Mouse (Mus musculus): ENCODE measurements around the gene Mcub. TPM values are rescaled to one million over a fixed set of nuclear protein-coding genes. Genes with fewer than 3 reads are reported as not detected.
A peak's percentile ranks its signal among the peaks of the same experiment; 100 is the strongest.

The Mcub gene
- polyA plus RNA-seq, 1 experiment from 2014 or later: 2.8 TPM

GRCm38 (mm10) chr3:129984797-129985196 is 14.8 kb upstream of the Mcub start:
- no peak overlapping the region for H3K27ac ChIP-seq (ENCODE audit: low read length)
- no peaks in the 10 kb centered on the region for H3K4me1 ChIP-seq (ENCODE audit: insufficient read depth, low read length)
- H3K9ac ChIP-seq (replicated peaks; ENCODE audit: low read length): no peak overlapping the region
- H3K27me3 ChIP-seq (ENCODE audit: insufficient read depth, low read length): no peaks in the 10 kb centered on the region
- no peak for ATAC-seq (ENCODE audit: low FRiP score, low TSS enrichment)
- no peak overlapping the region for H3K4me2 ChIP-seq (replicated peaks; ENCODE audit: low read depth, low read length)
- peaks cover 74% of the 10 kb centered on the region for H3K36me3 ChIP-seq (ENCODE audit: insufficient read depth, low read length)
- no peaks in the 10 kb centered on the region for H3K9me3 ChIP-seq (ENCODE audit: low read length)
- 94% methylated on average over 5 of the region's 5 CpGs for WGBS
- H3K4me3 ChIP-seq (ENCODE audit: low read length): no peak overlapping the region

DNA sequence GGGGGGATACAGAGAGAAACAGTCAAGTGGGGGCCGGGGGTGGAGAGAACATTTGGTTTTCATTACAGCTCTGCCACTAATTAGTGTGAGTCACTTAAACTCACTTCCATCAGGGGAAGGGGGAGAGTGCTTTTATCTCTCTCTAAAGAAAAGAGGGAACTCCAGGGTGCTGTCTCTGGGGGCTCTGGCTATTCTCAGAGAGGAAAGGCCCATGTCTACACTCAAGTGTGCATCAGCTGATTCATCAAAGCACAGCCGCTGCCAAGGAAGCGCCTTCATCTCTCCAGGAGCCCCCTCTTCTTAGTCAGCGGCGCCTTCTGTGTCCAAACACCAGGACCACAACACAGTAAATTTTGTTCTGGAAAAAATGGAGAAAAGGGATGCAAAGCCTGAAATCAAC is 12.3 kb upstream of the Mcub start:
- Histone ChIP-seq H3K9me3 (ENCODE audit: low read length) (no peaks in the 10 kb centered on the region), H3K4me3 (ENCODE audit: low read length) (no peak overlapping the region), H3K4me1 (ENCODE audit: insufficient read depth, low read length) (no peaks in the 10 kb centered on the region), H3K27ac (ENCODE audit: low read length) (no peak overlapping the region), H3K27me3 (ENCODE audit: insufficient read depth, low read length) (no peaks in the 10 kb centered on the region), H3K9ac (replicated peaks; ENCODE audit: low read length) (no peak overlapping the region), H3K36me3 (ENCODE audit: insufficient read depth, low read length) (peaks cover 49% of the 10 kb centered on the region), H3K4me2 (replicated peaks; ENCODE audit: low read depth, low read length) (no peak overlapping the region)
- no peak for ATAC-seq (ENCODE audit: low FRiP score, low TSS enrichment)
- 58% methylated on average over 5 of the region's 5 CpGs for WGBS

DNA sequence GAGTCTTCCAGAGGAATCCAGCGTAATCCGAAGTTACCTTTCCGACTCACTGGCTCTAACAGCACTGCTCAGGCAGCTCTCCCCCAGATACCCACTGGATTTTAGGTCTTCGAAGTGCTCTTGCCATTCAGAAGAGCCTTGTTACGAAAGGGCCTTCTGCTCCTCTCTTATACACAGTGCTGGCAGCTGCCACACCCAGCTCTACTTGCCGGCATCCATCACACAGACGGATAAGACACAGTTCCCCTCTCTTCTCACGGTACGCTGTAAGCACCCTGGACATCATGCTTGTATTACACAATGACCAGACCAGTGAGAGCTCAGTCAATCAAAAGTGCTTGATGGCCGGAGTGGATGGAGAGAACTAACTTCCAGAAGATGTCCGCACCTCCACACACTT is 11.8 kb upstream of the Mcub start:
- Histone ChIP-seq H3K9me3 (ENCODE audit: low read length) (no peaks in the 10 kb centered on the region), H3K36me3 (ENCODE audit: insufficient read depth, low read length) (peaks cover 44% of the 10 kb centered on the region), H3K4me1 (ENCODE audit: insufficient read depth, low read length) (no peaks in the 10 kb centered on the region), H3K27me3 (ENCODE audit: insufficient read depth, low read length) (no peaks in the 10 kb centered on the region), H3K4me3 (ENCODE audit: low read length) (no peak overlapping the region), H3K9ac (replicated peaks; ENCODE audit: low read length) (no peak overlapping the region), H3K27ac (ENCODE audit: low read length) (no peak overlapping the region), H3K4me2 (replicated peaks; ENCODE audit: low read depth, low read length) (no peak overlapping the region)
- ATAC-seq (ENCODE audit: low FRiP score, low TSS enrichment): no peak
- WGBS: 88% methylated on average over 11 of the region's 11 CpGs

- Histone ChIP-seq H3K4me3 (ENCODE audit: low read length) (no peak overlapping the region), H3K27me3 (ENCODE audit: insufficient read depth, low read length) (no peaks in the 10 kb centered on the region), H3K27ac (ENCODE audit: low read length) (no peak overlapping the region), H3K4me2 (replicated peaks; ENCODE audit: low read depth, low read length) (no peak overlapping the region), H3K4me1 (ENCODE audit: insufficient read depth, low read length) (no peaks in the 10 kb centered on the region), H3K36me3 (ENCODE audit: insufficient read depth, low read length) (peaks cover 26% of the 10 kb centered on the region), H3K9me3 (ENCODE audit: low read length) (no peaks in the 10 kb centered on the region), H3K9ac (replicated peaks; ENCODE audit: low read length) (no peak overlapping the region)
- 22% methylated on average over 6 of the region's 6 CpGs for WGBS
- no peak for ATAC-seq (ENCODE audit: low FRiP score, low TSS enrichment)
Measured at GRCm38 (mm10) chr3:129979510-129979909, 9.5 kb upstream of the Mcub start.

DNA sequence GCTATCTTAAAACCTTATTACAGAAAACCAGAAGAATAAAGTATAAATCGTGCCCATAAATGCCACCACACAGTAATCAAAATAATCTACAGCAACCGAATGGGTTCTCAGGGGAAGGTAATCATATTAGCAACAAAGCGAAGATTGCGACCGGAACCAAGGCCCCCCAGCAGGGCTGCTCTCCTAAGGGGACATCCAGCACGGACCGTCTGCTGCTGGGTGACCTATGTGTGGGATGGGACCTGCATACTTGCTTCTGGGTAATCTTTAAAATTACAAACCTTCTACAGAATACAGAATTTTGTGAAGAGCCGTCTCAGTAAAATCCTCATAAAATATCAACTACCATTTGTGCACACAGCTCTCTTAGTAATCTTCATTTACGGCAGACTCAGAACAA is 8.7 kb upstream of the Mcub start:
- ATAC-seq (ENCODE audit: low FRiP score, low TSS enrichment): no peak
- peaks cover 20% of the 10 kb centered on the region for H3K36me3 ChIP-seq (ENCODE audit: insufficient read depth, low read length)
- no peak overlapping the region for H3K4me3 ChIP-seq (ENCODE audit: low read length)
- H3K9me3 ChIP-seq (ENCODE audit: low read length): no peaks in the 10 kb centered on the region
- WGBS: 75% methylated on average over 9 of the region's 9 CpGs
- no peaks in the 10 kb centered on the region for H3K27me3 ChIP-seq (ENCODE audit: insufficient read depth, low read length)
- no peak overlapping the region for H3K9ac ChIP-seq (replicated peaks; ENCODE audit: low read length)
- H3K4me2 ChIP-seq (replicated peaks; ENCODE audit: low read depth, low read length): no peak overlapping the region
- no peak overlapping the region for H3K27ac ChIP-seq (ENCODE audit: low read length)
- no peaks in the 10 kb centered on the region for H3K4me1 ChIP-seq (ENCODE audit: insufficient read depth, low read length)

DNA sequence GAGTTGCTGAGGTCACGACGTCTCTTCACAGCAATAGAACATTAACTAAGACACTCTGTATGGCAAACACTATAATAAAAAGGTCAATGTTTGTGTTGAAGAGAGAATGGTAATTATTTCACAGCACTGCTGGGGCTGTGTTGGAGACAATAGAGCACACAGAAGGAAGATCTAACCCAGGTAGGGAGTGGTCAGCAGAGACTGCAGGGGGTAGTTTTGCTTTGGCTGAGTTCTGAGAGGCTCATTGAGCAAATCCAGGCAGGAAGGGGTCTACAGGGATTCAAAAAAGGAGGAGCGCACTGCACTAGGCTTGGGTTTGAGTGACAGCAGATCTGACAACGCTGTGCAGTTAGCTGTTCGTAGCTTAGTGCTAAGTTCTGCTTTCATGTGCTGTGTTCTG is 6.3 kb upstream of the Mcub start:
- H3K4me2 ChIP-seq (replicated peaks; ENCODE audit: low read depth, low read length): no peak overlapping the region
- no peak overlapping the region for H3K4me3 ChIP-seq (ENCODE audit: low read length)
- no peaks in the 10 kb centered on the region for H3K36me3 ChIP-seq (ENCODE audit: insufficient read depth, low read length)
- H3K27me3 ChIP-seq (ENCODE audit: insufficient read depth, low read length): peaks cover 4% of the 10 kb centered on the region; the same call in 1 of the 2 replicates
- no peak for ATAC-seq (ENCODE audit: low FRiP score, low TSS enrichment)
- H3K27ac ChIP-seq (ENCODE audit: low read length): no peak overlapping the region
- no peaks in the 10 kb centered on the region for H3K9me3 ChIP-seq (ENCODE audit: low read length)
- H3K9ac ChIP-seq (replicated peaks; ENCODE audit: low read length): no peak overlapping the region
- no peaks in the 10 kb centered on the region for H3K4me1 ChIP-seq (ENCODE audit: insufficient read depth, low read length)
- 92% methylated on average over 5 of the region's 5 CpGs for WGBS

- H3K27ac ChIP-seq (ENCODE audit: low read length): no peak overlapping the region
- peak overlapping the region; percentile 61; the same call in 1 of the 2 replicates for H3K9ac ChIP-seq (replicated peaks; ENCODE audit: low read length)
- 9% methylated on average over 19 of the region's 19 CpGs for WGBS
- no peaks in the 10 kb centered on the region for H3K9me3 ChIP-seq (ENCODE audit: low read length)
- peak; percentile 64 for ATAC-seq (ENCODE audit: low FRiP score, low TSS enrichment)
- peaks cover 18% of the 10 kb centered on the region for H3K4me1 ChIP-seq (ENCODE audit: insufficient read depth, low read length)
- H3K27me3 ChIP-seq (ENCODE audit: insufficient read depth, low read length): peaks cover 23% of the 10 kb centered on the region
- peak overlapping the region; percentile 93 for H3K4me2 ChIP-seq (replicated peaks; ENCODE audit: low read depth, low read length)
- H3K4me3 ChIP-seq (ENCODE audit: low read length): peak overlapping the region; percentile 57
- H3K36me3 ChIP-seq (ENCODE audit: insufficient read depth, low read length): no peaks in the 10 kb centered on the region
Measured at GRCm38 (mm10) chr3:129970529-129971515, 816 bp upstream of the Mcub start.

GRCm38 (mm10) chr3:129969031-129969430 is 975 bp downstream of the Mcub start:
- ATAC-seq (ENCODE audit: low FRiP score, low TSS enrichment): peak; percentile 25; the same call in 1 of the 2 replicates
- peak overlapping the region; percentile 57 for H3K4me3 ChIP-seq (ENCODE audit: low read length)
- H3K27me3 ChIP-seq (ENCODE audit: insufficient read depth, low read length): peaks cover 23% of the 10 kb centered on the region
- no peaks in the 10 kb centered on the region for H3K9me3 ChIP-seq (ENCODE audit: low read length)
- peak overlapping the region; percentile 93 for H3K4me2 ChIP-seq (replicated peaks; ENCODE audit: low read depth, low read length)
- H3K4me1 ChIP-seq (ENCODE audit: insufficient read depth, low read length): peaks cover 18% of the 10 kb centered on the region
- WGBS: 35% methylated on average over 10 of the region's 10 CpGs
- H3K27ac ChIP-seq (ENCODE audit: low read length): no peak overlapping the region
- H3K9ac ChIP-seq (replicated peaks; ENCODE audit: low read length): no peak overlapping the region
- no peaks in the 10 kb centered on the region for H3K36me3 ChIP-seq (ENCODE audit: insufficient read depth, low read length)

DNA sequence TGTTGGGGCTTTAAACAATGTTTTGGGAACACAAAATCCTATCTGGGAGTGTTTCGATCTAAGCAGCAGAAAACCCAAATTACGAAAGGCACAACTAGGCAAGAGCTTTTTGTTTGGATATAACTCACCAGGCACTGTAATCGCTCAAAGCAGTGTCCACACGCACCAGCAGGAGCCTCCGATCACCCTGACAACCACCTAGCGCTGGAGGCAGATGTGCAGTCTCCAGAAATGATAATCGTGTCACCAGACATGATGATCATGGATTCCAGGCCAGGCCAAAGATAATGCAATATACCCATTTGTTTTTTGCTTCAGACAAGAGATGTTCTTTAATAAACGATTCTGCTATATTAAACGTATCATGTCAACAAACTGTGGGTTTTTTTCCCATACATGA is 2.1 kb downstream of the Mcub start:
- H3K4me2 ChIP-seq (replicated peaks; ENCODE audit: low read depth, low read length): no peak overlapping the region
- ATAC-seq (ENCODE audit: low FRiP score, low TSS enrichment): no peak
- no peak overlapping the region for H3K4me3 ChIP-seq (ENCODE audit: low read length)
- H3K27ac ChIP-seq (ENCODE audit: low read length): no peak overlapping the region
- 86% methylated on average over 9 of the region's 9 CpGs for WGBS
- H3K4me1 ChIP-seq (ENCODE audit: insufficient read depth, low read length): peaks cover 18% of the 10 kb centered on the region
- no peak overlapping the region for H3K9ac ChIP-seq (replicated peaks; ENCODE audit: low read length)
- H3K9me3 ChIP-seq (ENCODE audit: low read length): no peaks in the 10 kb centered on the region
- H3K36me3 ChIP-seq (ENCODE audit: insufficient read depth, low read length): no peaks in the 10 kb centered on the region
- peaks cover 23% of the 10 kb centered on the region for H3K27me3 ChIP-seq (ENCODE audit: insufficient read depth, low read length)

DNA sequence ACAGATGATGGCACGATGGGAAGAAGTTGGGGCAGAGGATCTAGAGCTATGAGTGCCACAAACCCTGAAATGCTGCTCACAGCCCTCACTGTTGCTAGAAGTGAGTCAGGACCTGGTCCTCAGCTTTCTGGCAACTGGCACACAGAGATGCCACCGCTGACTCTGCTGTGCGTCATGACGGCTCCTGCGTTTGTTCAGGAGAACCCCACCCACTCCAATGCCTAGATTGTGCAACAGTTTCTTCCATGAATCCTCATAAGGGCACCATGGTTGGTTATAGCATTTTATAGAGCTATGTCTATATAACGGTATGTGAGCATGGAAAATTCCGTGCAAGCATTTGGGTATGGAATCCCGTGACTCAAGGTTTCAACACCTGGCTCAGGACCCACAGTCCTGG is 5.3 kb downstream of the Mcub start:
- peaks cover 7% of the 10 kb centered on the region; the same call in 1 of the 2 replicates for H3K4me1 ChIP-seq (ENCODE audit: insufficient read depth, low read length)
- no peak overlapping the region for H3K4me3 ChIP-seq (ENCODE audit: low read length)
- no peak for ATAC-seq (ENCODE audit: low FRiP score, low TSS enrichment)
- no peaks in the 10 kb centered on the region for H3K9me3 ChIP-seq (ENCODE audit: low read length)
- H3K9ac ChIP-seq (replicated peaks; ENCODE audit: low read length): no peak overlapping the region
- H3K36me3 ChIP-seq (ENCODE audit: insufficient read depth, low read length): no peaks in the 10 kb centered on the region
- no peak overlapping the region for H3K27ac ChIP-seq (ENCODE audit: low read length)
- H3K4me2 ChIP-seq (replicated peaks; ENCODE audit: low read depth, low read length): no peak overlapping the region
- H3K27me3 ChIP-seq (ENCODE audit: insufficient read depth, low read length): peaks cover 17% of the 10 kb centered on the region
- 89% methylated on average over 8 of the region's 8 CpGs for WGBS
